Mouse (Mus musculus) hindbrain, embryonic 12.5 days (tissue): ENCODE data around the gene Polrmt. TPM values are rescaled to one million over a fixed set of nuclear protein-coding genes. Genes with fewer than 3 reads are reported as not detected.

ENCODE experiments used
- ATAC-seq: fragments of 200-750 bp; cut with Nextera tagmentation; 2 replicates; pipeline ENCODE4 v1.8.0; 2017; ENCODE audit warnings: moderate TSS enrichment; ENCODE audit not compliant: low FRiP score
- H3K27ac ChIP-seq: fragments of 300-500 bp; sonication (generic); 2 replicates; pipeline ENCODE4 v1.5.1; 2016; ENCODE audit warnings: mild to moderate bottlenecking
- H3K27me3 ChIP-seq: fragments of 300-500 bp; sonication (generic); 2 replicates; pipeline ENCODE4 v1.6.1; 2016; ENCODE audit warnings: mild to moderate bottlenecking
- H3K36me3 ChIP-seq: fragments of 300-500 bp; sonication (generic); 2 replicates; pipeline ENCODE4 v1.6.1; 2016; ENCODE audit warnings: mild to moderate bottlenecking
- H3K4me1 ChIP-seq: fragments of 300-500 bp; sonication (generic); 2 replicates; pipeline ENCODE4 v1.6.1; 2016
- H3K4me2 ChIP-seq: fragments of 300-500 bp; sonication (generic); replicated peaks from 2 replicates; pipeline ENCODE4 v1.6.1; 2016; ENCODE audit warnings: mild to moderate bottlenecking
- H3K4me3 ChIP-seq: fragments of 300-500 bp; sonication (generic); 2 replicates; pipeline ENCODE4 v1.5.1; 2016; ENCODE audit warnings: mild to moderate bottlenecking
- H3K9ac ChIP-seq: fragments of 300-500 bp; sonication (generic); 2 replicates; pipeline ENCODE4 v1.6.1; 2016; ENCODE audit warnings: mild to moderate bottlenecking, moderate library complexity
- H3K9me3 ChIP-seq: fragments of 300-500 bp; sonication (generic); replicated peaks from 2 replicates; pipeline ENCODE4 v1.6.1; 2016; ENCODE audit warnings: mild to moderate bottlenecking
- WGBS: fragments of 180-500 bp; shearing (Covaris S2); methylation state at CpG from one replicate; pipeline ENCODE4 v1.1.7; 2016; 5-methylcytosine and 5-hydroxymethylcytosine counted together
- polyA plus RNA-seq: library from polyadenylated mRNA; unstranded; fragments of >200 nt; fragmentation: Nextera tagmentation; extraction: Ambion mirVana; gene quantifications from 2 replicates; pipeline ENCODE4 v1.2.1, GENCODE M21; 2016

Polrmt gene
- polyA plus RNA-seq, 1 experiment from 2014 or later: 47.5 TPM

DNA sequence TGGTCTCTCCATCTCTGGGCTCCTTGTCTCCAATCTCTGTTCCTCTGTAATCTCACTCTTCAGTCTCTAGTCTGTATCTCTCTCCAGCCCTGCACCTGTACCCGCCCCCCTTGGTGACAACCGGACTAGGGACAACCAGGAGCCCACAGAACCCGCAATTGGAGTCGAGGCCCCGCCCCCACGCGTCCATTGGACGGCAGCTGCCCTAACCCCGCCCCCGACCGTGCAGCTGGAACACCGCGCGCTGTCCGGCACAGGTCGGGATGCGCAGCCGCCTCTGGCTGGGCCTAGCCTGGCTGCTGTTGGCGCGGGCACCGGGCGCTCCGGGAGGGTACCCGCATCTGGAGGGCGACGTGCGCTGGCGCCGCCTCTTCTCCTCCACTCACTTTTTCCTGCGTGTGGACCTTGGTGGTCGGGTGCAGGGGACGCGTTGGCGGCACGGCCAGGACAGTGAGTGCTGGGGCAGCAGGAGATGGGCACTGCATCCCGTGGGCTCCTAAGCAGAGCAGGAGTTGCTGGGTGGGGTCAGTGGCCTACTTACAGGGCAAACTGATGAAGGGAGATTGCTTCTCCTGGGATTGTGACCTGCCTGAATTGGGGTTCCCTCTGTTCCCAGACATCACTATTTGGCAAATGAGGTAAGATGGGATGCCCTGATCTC is 8.6 kb upstream of the Polrmt start, which contains the start of gene Fgf22:
Gene Fgf22, plus strand, starts transcription at position 221 of the 661 bp plus-strand sequence.
- Histone ChIP-seq H3K4me2 (peak within 1 kb of the TSS; percentile 63), H3K27me3 (no peaks in the 10 kb centered on the region), H3K9ac (peak within 1 kb of the TSS; percentile 44), H3K9me3 (no peaks in the 10 kb centered on the region), H3K36me3 (peaks cover 37% of the 10 kb centered on the region), H3K4me3 (peak within 1 kb of the TSS; percentile 36), H3K27ac (no peak within 1 kb of the TSS), H3K4me1 (peaks cover 7% of the 10 kb centered on the region)
- under 1% methylated on average over 36 of the region's 36 CpGs for WGBS
- peak; percentile 85 for ATAC-seq

DNA sequence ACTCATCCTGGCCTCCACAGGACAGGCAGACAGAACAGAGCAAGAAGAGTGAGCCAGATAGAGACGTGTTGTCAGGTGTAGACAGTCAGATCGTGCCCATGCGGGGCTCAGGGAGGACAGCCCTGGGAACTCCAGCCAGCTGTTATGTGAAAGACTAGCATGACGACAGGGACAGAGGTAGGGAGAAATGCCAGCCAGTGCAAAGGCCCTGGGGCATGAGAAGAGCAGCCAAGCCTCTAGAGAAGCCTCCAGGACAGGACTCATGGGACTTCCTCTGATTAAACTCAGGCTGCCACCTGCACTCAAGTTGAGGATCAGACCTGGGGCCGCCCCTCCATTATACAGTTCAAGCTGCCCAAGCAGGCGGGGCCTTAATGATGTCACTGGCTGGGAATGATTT is 2.1 kb upstream of the Polrmt start:
- no peak overlapping the region for H3K4me3 ChIP-seq
- H3K27ac ChIP-seq: no peak overlapping the region
- H3K27me3 ChIP-seq: no peaks in the 10 kb centered on the region
- H3K9me3 ChIP-seq: no peaks in the 10 kb centered on the region
- H3K36me3 ChIP-seq: peaks cover 11% of the 10 kb centered on the region; the same call in 1 of the 2 replicates
- H3K4me2 ChIP-seq: no peak overlapping the region
- H3K9ac ChIP-seq: no peak overlapping the region
- no peak for ATAC-seq
- 78% methylated on average over 6 of the region's 6 CpGs for WGBS
- peaks cover 11% of the 10 kb centered on the region for H3K4me1 ChIP-seq

DNA sequence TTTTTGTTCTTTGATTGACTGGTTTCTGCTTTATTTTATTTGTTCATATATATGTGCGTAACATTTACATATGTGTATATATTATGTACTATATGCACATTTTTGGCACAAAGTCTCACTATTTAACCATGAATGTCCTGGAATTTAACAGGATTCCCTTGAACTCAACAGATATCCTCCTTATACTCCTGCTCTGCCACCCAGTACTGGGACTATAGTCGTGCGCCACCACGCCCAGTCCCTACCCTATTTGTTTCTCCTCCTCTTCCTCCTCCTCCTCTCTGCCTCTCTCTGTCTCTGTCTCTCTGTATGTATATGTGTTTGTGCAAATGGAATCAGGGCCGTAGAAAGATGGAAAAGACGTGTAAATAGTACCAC is 382 bp upstream of the Polrmt start:
- peak overlapping the region; percentile 67 for H3K4me2 ChIP-seq
- peak; percentile 55 for ATAC-seq
- H3K27me3 ChIP-seq: no peaks in the 10 kb centered on the region
- WGBS: 26% methylated on average over 6 of the region's 6 CpGs
- no peaks in the 10 kb centered on the region for H3K9me3 ChIP-seq
- H3K4me3 ChIP-seq: peak overlapping the region; percentile 4; the same call in 1 of the 2 replicates
- H3K36me3 ChIP-seq: peaks cover 27% of the 10 kb centered on the region
- H3K4me1 ChIP-seq: peaks cover 11% of the 10 kb centered on the region
- no peak overlapping the region for H3K27ac ChIP-seq
- peak overlapping the region; percentile 39; the same call in 1 of the 2 replicates for H3K9ac ChIP-seq

DNA sequence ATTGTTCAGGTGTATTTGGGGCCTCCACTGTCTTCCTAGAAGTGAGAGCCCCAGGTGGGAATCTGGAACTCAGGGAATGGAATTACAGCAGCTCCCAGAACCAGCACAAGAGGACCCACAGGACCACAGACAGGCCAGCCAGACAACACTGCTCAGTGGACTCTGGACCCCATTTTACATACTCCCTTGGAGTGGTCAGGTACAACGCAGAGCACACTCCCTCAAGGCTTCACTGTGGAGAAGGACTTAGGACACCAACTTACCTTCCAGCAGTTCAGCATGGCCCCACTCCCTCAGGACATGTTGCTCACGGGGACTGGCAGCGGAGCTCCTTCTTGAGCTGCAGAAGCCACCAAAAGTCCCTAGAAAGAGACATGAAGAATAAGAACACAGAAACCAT is 970 bp downstream of the Polrmt start:
- Histone ChIP-seq H3K36me3 (peaks cover 41% of the 10 kb centered on the region), H3K9ac (no peak overlapping the region), H3K27ac (no peak overlapping the region), H3K4me1 (peaks cover 11% of the 10 kb centered on the region), H3K4me2 (peak overlapping the region; percentile 67), H3K27me3 (no peaks in the 10 kb centered on the region), H3K4me3 (no peak overlapping the region), H3K9me3 (peaks cover 7% of the 10 kb centered on the region)
- ATAC-seq: no peak
- WGBS: 92% methylated on average over 3 of the region's 3 CpGs

DNA sequence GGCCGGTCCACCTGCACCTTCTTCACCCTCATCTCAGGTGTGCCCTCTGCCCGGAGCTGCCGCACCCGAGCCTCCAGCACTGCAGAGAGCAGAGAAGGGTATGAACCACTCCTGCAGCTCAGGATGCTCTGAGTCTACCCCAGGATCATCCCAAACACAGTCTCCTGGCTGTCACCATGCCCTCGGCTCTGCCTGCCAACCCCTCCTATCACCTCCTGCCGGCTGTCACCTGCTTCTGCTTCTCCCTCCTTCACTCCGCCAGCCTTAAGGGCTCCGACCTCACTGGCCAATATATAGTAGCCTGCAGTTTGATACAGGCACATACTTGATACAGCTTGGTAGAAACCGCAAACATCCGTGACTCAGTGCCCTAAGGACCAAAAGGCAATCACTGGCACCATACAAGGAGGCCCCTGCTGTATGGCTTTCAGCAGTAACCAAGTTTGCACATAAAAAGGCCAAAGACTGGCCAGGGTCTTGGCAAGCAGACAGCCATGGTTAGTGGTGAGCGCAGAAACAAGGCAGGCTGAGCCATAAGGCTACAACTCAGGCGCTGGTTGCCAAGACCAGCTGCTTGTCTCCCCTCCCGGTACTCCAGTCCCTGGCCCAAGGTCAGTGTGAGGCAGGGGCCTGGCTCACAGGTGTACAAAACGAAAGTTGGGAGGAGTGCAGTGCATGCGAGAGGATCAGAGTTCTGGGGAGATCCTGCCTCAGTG is 2.6 kb downstream of the Polrmt start:
- Histone ChIP-seq H3K9me3 (peaks cover 23% of the 10 kb centered on the region), H3K27me3 (no peaks in the 10 kb centered on the region), H3K27ac (no peak overlapping the region), H3K4me3 (no peak overlapping the region), H3K4me1 (peaks cover 11% of the 10 kb centered on the region), H3K9ac (peak overlapping the region; percentile 19; the same call in 1 of the 2 replicates), H3K36me3 (peaks cover 57% of the 10 kb centered on the region), H3K4me2 (no peak overlapping the region)
- ATAC-seq: no peak
- 92% methylated on average over 15 of the region's 15 CpGs for WGBS

DNA sequence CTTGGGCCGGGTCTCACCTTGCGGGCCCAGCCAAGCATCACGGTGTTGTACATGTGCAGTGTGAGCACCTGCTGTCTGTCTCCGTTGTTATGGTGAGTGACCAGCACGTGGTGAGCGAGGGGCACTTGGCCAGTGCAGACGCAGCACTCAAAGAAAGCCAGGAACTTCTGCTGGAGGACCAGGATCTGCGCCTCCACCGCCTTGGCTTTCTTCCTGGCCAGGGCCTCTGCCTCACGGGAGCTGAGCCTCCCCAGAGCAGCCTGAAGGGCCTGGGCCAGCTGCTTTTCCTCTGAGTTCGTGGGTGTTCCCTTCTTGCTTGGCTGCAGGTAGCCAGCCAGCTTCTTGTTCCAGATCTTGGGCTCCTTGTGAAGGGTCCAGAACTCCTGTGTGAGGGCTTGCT is 3.2 kb downstream of the Polrmt start:
- Histone ChIP-seq H3K4me3 (no peak overlapping the region), H3K4me1 (peaks cover 11% of the 10 kb centered on the region), H3K27me3 (no peaks in the 10 kb centered on the region), H3K9me3 (peaks cover 26% of the 10 kb centered on the region), H3K36me3 (peaks cover 63% of the 10 kb centered on the region), H3K9ac (no peak overlapping the region), H3K4me2 (no peak overlapping the region), H3K27ac (no peak overlapping the region)
- 93% methylated on average over 11 of the region's 11 CpGs for WGBS
- ATAC-seq: no peak

DNA sequence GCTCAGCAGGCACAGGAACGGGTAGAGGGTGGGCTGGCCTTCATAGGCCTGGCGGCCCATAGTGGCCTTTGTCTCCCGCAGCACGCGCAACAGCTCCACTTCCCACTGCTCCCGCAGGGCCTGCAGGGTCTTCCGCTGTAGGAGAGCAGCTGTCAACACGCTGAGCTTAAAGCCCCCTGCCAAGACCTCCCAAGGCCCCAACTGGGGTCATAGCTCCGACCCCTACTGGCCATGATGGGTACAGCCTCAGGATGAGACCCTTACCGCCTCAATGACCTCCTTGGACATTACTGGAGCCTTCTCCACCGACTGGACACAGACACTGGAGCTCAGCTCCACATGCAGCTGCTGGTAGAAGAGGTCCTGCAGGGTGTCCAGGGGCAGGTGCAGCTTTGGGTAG is 5.5 kb downstream of the Polrmt start:
- H3K4me1 ChIP-seq: peaks cover 7% of the 10 kb centered on the region
- 61% methylated on average over 11 of the region's 11 CpGs for WGBS
- peaks cover 9% of the 10 kb centered on the region for H3K27me3 ChIP-seq
- H3K36me3 ChIP-seq: peaks cover 86% of the 10 kb centered on the region
- no peak overlapping the region for H3K4me3 ChIP-seq
- no peak overlapping the region for H3K4me2 ChIP-seq
- H3K9me3 ChIP-seq: peaks cover 31% of the 10 kb centered on the region
- no peak overlapping the region for H3K9ac ChIP-seq
- no peak overlapping the region for H3K27ac ChIP-seq
- no peak for ATAC-seq

DNA sequence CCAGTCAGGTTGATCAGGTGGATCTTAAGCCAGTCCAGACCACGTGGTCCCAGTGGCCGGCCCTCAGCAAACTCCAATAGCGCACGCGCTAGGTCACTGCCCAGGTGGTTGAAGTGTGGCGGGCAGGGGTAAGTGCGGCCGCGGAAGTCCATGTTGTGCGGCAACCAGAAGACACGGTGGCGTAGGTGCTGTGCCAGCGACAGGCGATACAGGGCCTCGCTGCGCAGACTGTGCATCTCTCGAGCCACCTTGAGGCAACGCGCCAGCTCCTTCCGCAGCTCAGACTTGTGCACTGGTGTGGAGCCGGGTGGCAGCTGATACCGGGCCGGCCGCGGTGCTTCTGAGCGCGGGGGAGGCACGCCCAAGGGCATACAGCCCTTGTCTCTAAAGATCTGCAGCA is 7.1 kb downstream of the Polrmt start:
- 96% methylated on average over 28 of the region's 28 CpGs for WGBS

DNA sequence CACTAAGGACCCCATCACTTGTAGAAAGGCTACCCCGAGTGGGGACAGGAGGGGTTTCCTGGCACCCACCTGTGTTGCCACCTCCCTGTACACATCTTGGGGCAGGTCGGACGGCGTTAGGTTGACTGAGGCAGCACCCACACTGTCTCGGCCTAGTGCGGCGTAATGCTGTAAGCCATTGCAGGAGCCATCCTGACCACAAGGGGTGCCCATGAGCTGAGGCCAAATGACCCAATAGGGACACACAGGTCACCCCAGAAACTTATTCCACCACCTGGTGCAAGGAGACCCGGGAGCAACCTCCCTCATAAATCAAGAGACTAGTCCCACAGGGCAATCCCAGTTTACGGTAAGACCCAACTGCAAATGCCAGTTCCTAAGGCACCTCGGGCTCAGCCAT is 8.1 kb downstream of the Polrmt start:
- 80% methylated on average over 10 of the region's 10 CpGs for WGBS
- ATAC-seq: no peak
- Histone ChIP-seq H3K4me1 (peaks cover 5% of the 10 kb centered on the region; the same call in 1 of the 2 replicates), H3K4me3 (no peak overlapping the region), H3K27ac (no peak overlapping the region), H3K36me3 (peaks cover 95% of the 10 kb centered on the region), H3K27me3 (peaks cover 20% of the 10 kb centered on the region), H3K9me3 (peaks cover 31% of the 10 kb centered on the region), H3K4me2 (no peak overlapping the region), H3K9ac (no peak overlapping the region)

More for the DNA sequence above, 7.1 kb downstream of the Polrmt start:
- Histone ChIP-seq H3K4me1 (peaks cover 5% of the 10 kb centered on the region; the same call in 1 of the 2 replicates), H3K4me3 (no peak overlapping the region), H3K9me3 (peaks cover 31% of the 10 kb centered on the region), H3K27me3 (peaks cover 20% of the 10 kb centered on the region), H3K36me3 (peaks cover 99% of the 10 kb centered on the region), H3K9ac (no peak overlapping the region), H3K27ac (no peak overlapping the region), H3K4me2 (no peak overlapping the region)
- ATAC-seq: no peak

DNA sequence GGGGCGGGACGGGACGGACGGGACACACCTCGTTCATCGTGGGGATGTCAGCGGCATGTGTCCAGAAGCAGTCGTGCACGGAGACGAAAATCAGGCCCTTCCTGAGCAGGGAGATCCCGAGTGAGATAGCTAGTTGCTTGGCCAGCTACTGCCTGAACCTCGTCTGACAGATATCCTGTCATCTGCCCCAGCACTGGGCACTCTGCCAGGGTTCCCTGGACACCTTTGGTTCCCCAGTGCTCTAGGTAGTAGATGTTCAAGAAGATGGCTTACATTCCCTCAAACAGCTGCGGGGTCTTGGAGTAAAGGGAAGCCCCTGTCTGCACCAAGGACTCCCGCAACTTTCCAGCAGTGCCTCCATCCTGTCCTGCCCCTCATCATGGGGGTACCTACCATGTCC is 9.7 kb downstream of the Polrmt start:
- WGBS: 86% methylated on average over 14 of the region's 14 CpGs
- no peak for ATAC-seq
- peaks cover 32% of the 10 kb centered on the region for H3K9me3 ChIP-seq

DNA sequence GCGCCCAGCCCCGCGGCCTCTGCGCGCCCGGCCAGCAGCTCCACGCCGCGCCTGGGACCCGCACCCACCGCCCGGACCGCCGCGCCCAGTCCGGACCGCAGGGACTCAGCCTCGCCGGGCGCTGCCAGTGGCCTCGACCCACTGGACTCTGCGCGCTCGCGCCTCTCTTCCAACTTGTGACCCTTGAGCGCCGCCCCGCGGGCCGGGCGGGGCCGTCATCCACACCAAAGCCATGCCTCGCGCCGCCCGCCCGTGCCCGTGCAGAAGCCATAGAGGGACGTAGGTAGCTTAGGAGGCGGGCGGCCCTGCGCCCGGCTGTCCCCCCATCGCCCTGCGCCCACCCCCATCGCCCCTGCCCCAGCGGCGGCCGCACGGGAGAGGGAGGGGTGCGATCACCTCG is 11.0 kb downstream of the Polrmt start:
- Histone ChIP-seq H3K36me3 (peaks cover 67% of the 10 kb centered on the region), H3K27me3 (peaks cover 20% of the 10 kb centered on the region), H3K27ac (no peak overlapping the region), H3K4me2 (peak overlapping the region; percentile 24), H3K4me1 (peaks cover 5% of the 10 kb centered on the region; the same call in 1 of the 2 replicates), H3K9ac (peak overlapping the region; percentile 8; the same call in 1 of the 2 replicates), H3K4me3 (0 out of 2 replicates have a peak overlapping the region, but pooled peaks have one; percentile 6), H3K9me3 (peaks cover 28% of the 10 kb centered on the region)
- ATAC-seq: no peak
- 32% methylated on average over 43 of the region's 52 CpGs for WGBS

More for the DNA sequence above, 9.7 kb downstream of the Polrmt start:
- Histone ChIP-seq H3K4me3 (no peak overlapping the region), H3K27me3 (peaks cover 20% of the 10 kb centered on the region), H3K27ac (no peak overlapping the region), H3K36me3 (peaks cover 80% of the 10 kb centered on the region), H3K4me1 (peaks cover 5% of the 10 kb centered on the region; the same call in 1 of the 2 replicates), H3K9ac (no peak overlapping the region), H3K4me2 (no peak overlapping the region)

DNA sequence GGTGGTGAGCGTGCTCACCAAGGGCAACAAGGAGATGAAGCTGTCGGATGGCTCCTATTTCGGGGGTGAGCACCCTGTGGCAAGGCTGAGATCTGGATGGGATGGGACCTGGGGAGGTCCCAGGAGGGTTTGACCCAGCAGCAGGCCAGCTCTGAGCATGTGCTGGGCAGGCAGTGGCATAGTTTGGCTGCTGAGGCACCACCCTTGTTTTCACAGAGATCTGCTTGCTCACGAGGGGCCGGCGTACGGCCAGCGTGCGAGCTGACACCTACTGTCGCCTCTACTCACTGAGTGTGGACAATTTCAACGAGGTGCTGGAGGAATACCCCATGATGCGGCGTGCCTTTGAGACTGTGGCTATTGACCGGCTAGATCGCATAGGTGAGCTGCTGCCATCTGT is 12.5 kb downstream of the Polrmt start:
- H3K9ac ChIP-seq: no peak overlapping the region
- ATAC-seq: no peak
- 97% methylated on average over 15 of the region's 15 CpGs for WGBS

More for the DNA sequence above, 12.5 kb downstream of the Polrmt start:
- Histone ChIP-seq H3K27me3 (peaks cover 20% of the 10 kb centered on the region), H3K36me3 (peaks cover 52% of the 10 kb centered on the region), H3K9me3 (peaks cover 12% of the 10 kb centered on the region), H3K4me2 (no peak overlapping the region), H3K27ac (no peak overlapping the region), H3K4me3 (no peak overlapping the region), H3K4me1 (peaks cover 5% of the 10 kb centered on the region; the same call in 1 of the 2 replicates)
